Mouse (Mus musculus) ZHBTc4 (cell line): ENCODE measurements around the gene Nt5c3b.
A peak's percentile ranks its signal among the peaks of the same experiment; 100 is the strongest.

Experiments used
- DNase-seq: peaks from one replicate; pipeline ENCODE4 v3.0.0-alpha.2; 2011; ENCODE audit warnings: low read depth, low spot score

The Nt5c3b gene

GRCm38 (mm10) chr11:100441797-100442196 is at the start of gene Nt5c3b, which contains the start of gene Klhl10:
TSS of gene Nt5c3b (minus strand) at chr11:100441808.
TSS of gene Klhl10 (plus strand) at chr11:100441917.
- no peak for DNase-seq

GRCm38 (mm10) chr11:100490951-100491350 is 49.3 kb upstream of the Nt5c3b start:
- peak; percentile 62 for DNase-seq

GRCm38 (mm10) chr11:100485801-100486538 is 44.4 kb upstream of the Nt5c3b start:
- peak; percentile 52 for DNase-seq

GRCm38 (mm10) chr11:100484461-100484860 is 42.9 kb upstream of the Nt5c3b start:
- DNase-seq = no peak

- no peak for DNase-seq
Measured at GRCm38 (mm10) chr11:100479152-100479551, 37.5 kb upstream of the Nt5c3b start.

- no peak for DNase-seq
Measured at GRCm38 (mm10) chr11:100476281-100476680, 34.7 kb upstream of the Nt5c3b start.

GRCm38 (mm10) chr11:100472935-100473295 is 31.3 kb upstream of the Nt5c3b start:
- no peak for DNase-seq

- peak; percentile 97 for DNase-seq
Measured at GRCm38 (mm10) chr11:100472197-100472934, 30.8 kb upstream of the Nt5c3b start, which contains the start of gene Klhl11. TSS of gene Klhl11 (minus strand) at chr11:100472741.

- DNase-seq = no peak
Measured at GRCm38 (mm10) chr11:100471352-100472196, 30.0 kb upstream of the Nt5c3b start.

- DNase-seq = no peak
Measured at GRCm38 (mm10) chr11:100465833-100466232, 24.2 kb upstream of the Nt5c3b start.

GRCm38 (mm10) chr11:100465229-100465792 is 23.7 kb upstream of the Nt5c3b start:
- no peak for DNase-seq

GRCm38 (mm10) chr11:100462699-100463098 is 21.1 kb upstream of the Nt5c3b start:
- DNase-seq = no peak

- no peak for DNase-seq
Measured at GRCm38 (mm10) chr11:100457711-100458110, 16.1 kb upstream of the Nt5c3b start.

- DNase-seq = no peak
Measured at GRCm38 (mm10) chr11:100457247-100457646, 15.6 kb upstream of the Nt5c3b start.

- DNase-seq = no peak
Measured at GRCm38 (mm10) chr11:100442625-100443024, 1.0 kb upstream of the Nt5c3b start.

GRCm38 (mm10) chr11:100440691-100441522 is 701 bp downstream of the Nt5c3b start:
- peak; percentile 83 for DNase-seq

GRCm38 (mm10) chr11:100437901-100438300 is 3.7 kb downstream of the Nt5c3b start:
- no peak for DNase-seq

- DNase-seq = peak; percentile 65
Measured at GRCm38 (mm10) chr11:100435678-100436246, 5.8 kb downstream of the Nt5c3b start.

GRCm38 (mm10) chr11:100432002-100432401 is 9.6 kb downstream of the Nt5c3b start:
- DNase-seq = no peak

GRCm38 (mm10) chr11:100430052-100430451 is 11.6 kb downstream of the Nt5c3b start:
- DNase-seq = no peak
